Mouse (Mus musculus): Measurements from ENCODE around the gene Cnnm1.

Cnnm1 gene

DNA sequence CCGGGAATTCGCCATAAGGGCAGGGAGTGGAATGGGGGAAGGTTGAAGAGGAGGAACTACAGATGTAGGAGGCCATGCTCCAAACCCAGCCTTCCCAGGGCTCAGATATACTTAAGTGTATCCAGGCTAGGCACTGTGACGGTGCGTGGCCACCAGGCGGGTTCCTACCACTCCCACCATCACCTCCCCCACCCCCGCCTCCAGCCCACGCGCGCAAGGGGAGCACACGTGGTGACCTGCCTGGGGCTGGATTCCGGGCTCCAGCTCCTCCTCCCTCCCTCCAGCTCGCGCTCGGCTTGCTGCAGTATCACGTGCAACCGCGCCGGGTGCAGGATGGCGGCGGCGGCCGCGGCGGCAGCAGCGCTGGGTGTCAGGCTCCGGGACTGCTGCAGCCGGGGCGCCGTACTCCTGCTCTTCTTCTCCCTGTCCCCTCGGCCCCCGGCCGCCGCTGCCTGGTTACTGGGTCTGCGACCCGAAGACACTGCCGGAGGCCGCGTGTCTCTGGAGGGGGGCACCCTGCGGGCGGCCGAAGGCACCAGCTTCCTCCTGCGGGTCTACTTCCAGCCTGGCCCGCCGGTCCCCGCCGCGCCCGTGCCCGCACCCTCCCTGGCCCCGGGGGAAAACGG lies at the start of gene Cnnm1:
Cnnm1 (plus strand) TSS at position 325 of the 626 bp plus-strand sequence.
- DNase-seq (ENCODE audit: low read depth, low spot score), result no peak

DNA sequence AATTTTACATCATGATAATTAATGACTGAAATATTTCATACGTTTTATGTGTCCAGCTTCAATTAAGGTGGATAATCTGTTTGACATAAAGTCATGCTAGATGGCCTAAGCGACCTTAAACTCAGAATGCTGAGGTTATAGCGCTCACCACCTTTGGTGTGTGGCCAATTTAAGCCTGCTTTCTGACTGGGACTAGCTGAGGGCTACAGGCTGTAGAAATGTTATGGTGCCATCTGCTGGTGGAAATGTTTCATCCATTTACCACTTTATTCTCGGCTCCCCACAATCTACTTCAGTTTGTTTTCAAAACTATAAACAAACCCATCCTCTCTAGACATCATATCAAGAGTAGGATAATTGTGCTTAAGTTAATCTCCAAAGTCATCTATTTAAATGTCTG lies 43.9 kb upstream of the Cnnm1 start:
- no peak for DNase-seq (ENCODE audit: low read depth, low spot score)

DNA sequence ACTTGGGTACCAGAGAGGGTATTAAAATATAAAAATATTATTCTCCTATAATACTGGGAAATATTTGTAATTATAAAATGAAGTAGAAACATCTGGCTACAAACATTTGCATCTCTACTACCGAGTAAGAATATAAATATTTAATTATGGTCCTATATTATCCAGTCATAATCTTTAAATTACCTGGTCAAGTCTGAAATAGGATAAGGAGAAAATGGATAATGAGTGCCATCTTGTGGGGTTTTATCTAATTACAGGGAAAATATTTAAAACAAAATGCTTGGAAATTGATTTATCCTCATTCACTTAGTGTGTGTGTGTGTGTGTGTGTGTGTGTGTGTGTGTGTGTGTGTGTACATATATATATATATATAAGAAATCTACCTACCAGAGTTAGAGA lies 33.1 kb upstream of the Cnnm1 start:
- DNase-seq (ENCODE audit: low read depth, low spot score), result no peak

DNA sequence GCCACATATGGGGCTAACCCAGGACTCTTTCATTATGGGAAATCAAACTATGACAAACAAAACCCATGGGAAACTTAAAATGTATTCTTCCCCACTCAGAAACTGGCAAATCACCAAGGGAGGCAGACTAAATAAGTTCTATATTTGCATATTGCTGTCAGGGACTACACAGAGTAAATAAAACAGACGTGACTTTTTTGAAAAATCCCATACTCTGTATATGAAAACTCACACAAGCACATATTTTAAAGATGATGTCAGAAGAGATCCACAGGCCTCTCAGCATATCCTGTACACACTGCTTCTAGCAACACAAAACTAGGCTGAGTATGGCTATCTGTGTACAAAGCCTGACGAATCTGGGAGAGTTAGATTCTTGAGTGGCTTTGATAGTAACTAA lies 24.7 kb upstream of the Cnnm1 start:
- no peak for DNase-seq (ENCODE audit: low read depth, low spot score)

DNA sequence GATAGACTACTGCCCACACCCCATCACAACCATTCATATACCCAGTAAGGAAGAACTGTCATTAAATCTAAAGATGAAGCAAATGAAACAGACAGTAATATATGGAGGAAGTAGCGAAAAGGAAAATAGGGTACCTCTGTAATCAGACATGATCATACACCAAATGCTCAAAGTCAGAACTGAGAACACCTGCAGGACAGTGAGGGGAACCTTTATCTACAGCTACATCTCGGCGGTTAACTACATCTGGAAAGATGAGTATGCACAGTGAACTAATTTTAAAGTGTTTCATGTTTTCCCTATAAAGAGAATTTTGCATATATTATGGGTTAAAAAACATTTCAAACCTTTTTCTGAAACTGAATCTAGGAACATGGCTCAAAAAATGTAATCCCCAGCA lies 19.7 kb upstream of the Cnnm1 start:
- no peak for DNase-seq (ENCODE audit: low read depth, low spot score)

DNA sequence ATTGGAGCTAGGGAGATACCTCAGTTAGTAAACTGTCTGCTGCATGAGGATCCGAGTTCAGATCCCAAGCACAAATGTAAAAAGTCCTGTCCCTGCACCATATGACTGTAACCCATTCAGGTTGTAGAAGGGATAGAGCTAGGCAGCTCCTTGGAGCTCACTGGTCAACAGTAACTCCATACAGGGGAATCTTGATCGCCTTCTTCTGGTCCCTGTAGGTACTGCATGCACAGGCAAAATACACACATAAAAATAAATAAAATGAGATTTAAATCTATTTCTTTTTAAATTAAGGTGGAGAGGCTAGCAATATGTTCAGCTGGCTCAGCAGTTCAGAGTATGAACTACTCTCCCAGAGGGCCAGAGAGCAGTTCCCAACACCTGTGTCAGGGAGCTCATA lies 16.2 kb upstream of the Cnnm1 start:
- no peak for DNase-seq (ENCODE audit: low read depth, low spot score)

DNA sequence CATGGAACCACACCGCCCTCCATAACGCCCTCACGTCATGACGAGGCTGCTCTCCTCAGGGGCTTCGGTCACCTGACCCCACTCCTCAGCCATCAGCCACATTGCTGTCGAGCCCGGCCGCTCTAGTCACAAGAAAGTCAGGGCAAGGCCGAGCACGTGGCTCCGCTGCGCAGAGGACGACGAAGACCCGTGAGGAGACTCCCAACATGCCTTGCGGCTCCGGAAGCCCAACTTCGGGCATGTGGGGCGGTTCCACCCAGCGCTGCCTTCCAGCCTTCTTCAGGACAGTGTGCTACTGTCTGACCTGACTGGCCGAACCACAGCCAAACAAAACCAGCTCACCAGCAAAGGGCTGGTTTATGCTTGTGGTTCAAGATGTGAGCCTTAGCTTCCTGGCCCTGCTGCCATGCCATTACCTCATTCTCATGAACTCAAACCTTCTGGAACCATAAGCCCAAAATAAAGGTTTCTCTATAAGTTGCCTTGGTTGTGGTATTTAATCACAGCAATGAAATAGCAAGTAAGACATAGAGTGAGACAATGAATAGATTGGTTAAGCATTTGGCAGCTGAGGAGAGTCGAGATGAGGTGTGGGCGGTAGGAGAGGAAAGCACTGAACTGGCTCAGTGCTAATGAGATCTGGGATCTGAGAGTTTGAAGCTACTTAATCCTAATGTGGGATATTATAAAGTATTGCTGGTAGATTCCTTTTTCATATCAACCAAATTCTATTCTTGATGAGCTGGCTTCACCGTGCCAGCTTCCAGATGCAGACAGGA lies 12.6 kb upstream of the Cnnm1 start:
- no peak for DNase-seq (ENCODE audit: low read depth, low spot score)

DNA sequence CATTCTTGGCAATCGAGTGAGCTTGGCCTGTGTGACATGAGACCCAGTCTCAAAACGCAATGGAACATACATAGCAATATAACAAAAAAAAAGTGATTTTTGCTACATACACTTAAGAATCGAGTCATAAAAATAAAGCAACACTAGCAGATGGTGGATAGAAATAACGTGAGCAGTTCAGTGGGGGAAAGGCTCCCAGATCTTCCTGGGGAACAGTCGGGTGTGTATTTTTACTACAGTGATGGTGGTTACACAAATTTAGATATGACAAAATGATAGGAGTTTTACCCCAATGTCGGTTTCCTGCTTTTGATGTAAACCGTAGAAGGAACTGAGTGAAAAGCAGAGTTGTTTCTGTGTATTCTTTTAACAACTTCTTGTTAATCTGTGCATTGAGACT lies 990 bp upstream of the Cnnm1 start:
- no peak for DNase-seq (ENCODE audit: low read depth, low spot score)

DNA sequence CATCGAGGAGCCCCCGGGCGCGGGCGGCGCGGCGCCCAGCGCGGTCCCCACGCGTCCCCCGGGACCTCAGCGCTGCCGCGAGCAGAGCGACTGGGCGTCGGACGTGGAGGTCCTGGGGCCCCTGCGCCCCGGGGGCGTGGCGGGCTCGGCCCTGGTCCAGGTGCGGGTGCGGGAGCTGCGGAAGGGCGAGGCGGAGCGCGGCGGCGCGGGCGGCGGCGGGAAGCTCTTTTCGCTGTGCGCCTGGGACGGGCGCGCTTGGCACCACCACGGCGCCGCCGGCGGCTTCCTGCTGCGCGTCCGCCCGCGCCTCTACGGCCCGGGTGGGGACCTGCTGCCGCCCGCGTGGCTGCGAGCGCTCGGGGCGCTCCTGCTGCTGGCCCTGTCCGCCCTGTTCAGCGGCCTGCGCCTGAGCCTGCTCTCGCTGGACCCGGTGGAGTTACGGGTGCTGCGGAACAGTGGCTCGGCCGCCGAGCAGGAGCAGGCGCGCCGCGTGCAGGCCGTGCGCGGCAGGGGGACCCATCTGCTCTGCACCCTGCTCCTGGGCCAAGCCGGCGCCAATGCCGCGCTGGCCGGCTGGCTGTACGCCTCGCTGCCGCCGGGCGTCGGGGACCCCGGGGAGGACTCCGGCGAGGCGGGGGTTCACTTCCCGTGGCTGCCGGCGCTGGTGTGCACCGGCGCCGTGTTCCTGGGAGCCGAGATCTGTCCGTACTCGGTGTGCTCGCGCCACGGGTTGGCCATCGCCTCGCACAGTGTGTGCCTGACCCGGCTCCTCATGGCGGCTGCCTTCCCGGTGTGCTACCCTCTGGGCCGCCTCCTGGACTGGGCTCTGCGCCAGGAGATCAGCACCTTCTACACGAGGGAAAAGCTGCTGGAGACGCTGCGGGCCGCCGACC lies 778 bp downstream of the Cnnm1 start:
- no peak for DNase-seq (ENCODE audit: low read depth, low spot score)

DNA sequence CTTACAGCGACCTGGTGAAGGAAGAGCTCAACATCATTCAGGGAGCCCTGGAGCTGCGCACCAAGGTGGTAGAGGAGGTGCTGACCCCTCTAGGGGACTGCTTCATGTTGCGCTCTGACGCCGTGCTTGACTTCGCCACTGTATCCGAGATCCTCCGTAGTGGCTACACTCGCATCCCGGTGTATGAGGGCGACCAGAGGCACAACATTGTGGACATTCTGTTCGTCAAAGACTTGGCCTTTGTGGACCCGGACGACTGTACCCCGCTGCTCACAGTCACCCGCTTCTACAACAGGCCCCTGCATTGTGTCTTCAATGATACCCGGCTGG lies 1.4 kb downstream of the Cnnm1 start:
- DNase-seq (ENCODE audit: low read depth, low spot score), result no peak

DNA sequence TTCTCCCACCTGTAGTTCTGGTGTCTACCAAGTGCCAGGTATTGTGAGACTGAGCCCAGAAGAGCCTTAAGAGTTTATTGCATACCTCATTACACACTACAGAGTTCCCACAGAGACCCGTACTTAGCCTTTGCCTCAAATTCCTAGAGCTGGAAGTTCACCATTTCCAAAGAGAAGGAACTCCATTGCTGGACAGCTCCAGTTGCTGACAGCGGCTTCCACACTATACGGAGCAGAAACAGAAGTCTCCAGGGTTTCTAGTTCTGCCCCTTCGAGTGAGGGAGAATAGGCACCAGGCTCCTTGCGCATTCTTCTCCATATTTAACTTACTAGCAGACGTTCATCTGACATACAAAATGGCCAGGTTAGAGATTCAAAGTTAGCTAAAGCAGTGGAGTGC lies 2.0 kb downstream of the Cnnm1 start:
- no peak for DNase-seq (ENCODE audit: low read depth, low spot score)

DNA sequence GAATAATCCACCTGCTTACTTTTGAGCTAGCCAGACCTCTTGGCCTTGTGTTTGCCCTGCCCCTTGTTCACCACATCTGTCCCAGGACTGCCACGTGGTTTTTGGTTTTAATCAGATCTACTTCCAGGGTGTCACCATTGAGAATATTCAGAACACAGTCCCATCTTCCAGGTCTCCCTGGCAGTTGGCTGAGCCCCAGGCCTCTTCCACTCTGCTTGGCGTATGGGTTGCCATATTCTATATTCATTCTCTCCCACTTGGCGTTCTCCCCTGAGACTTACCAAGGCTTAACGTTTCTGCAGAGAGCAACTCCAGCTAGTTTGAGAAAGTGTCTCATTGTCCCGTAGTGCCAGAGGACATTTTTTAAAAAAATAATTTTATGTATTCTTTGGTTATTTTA lies 2.7 kb downstream of the Cnnm1 start:
- no peak for DNase-seq (ENCODE audit: low read depth, low spot score)

DNA sequence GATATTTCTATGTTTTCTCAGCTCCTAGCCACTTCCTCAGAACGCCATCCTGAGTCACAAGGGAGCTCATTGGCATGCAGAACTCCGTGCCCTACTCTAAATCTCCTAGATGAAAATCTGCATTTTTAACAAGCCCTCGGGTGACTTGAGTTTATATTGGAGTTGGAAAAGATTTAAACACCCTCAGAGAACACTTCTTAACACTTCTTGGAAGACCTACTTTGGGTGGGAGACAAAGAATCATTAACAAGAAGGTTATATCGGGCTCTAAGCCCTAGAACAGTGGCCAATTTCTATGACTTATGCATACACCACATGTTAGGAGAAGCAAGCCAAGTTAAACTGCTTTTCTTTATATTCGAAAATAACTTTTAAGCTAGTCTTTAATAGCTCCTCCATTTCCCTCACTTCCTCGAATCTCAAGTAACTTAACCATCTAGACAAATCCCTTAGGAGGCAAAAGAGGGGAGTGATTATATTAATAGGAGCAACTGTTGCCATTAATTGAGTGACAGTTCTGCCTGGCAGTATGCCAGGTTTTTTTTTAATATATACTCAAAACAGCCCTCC lies 4.5 kb downstream of the Cnnm1 start:
- DNase-seq (ENCODE audit: low read depth, low spot score), result no peak

DNA sequence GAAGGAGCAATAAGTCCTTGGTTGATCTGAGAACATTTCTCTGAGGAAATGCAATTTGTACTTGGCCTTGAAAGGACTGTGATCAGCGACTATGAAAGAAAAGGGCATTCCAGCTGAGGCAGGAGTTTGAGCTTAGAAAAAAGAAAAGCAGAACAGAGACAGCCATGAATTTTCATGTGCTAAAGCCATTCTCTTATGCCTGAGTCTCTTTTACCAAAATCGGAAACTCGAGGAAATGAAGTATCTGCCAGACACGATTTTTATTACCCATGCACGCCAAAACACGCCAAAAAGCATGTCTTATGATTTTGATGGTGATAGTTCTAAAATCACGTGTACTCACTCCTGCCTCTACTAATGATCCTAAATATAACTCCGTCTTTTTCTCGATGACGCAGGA lies 11.3 kb downstream of the Cnnm1 start:
- no peak for DNase-seq (ENCODE audit: low read depth, low spot score)

DNA sequence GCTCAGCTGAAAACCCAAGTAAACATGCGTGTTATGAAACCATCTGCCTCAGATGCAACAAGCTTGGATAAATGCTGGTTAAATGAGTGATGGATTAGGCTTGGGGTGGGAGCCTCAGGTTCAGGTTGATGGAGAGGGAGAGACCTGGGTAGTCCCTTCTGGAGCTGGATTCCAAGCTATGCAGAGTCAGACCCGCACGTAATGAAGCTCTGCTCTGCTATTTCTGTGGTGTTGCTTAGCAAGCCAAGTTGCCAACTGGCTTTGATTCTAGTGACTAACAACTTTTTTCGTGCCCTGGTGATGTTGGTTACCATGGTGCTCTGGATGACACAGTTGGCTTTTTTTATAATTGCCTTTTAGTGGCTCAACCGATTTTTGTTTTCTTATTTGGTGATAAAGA lies 11.9 kb downstream of the Cnnm1 start:
- DNase-seq (ENCODE audit: low read depth, low spot score), result no peak

DNA sequence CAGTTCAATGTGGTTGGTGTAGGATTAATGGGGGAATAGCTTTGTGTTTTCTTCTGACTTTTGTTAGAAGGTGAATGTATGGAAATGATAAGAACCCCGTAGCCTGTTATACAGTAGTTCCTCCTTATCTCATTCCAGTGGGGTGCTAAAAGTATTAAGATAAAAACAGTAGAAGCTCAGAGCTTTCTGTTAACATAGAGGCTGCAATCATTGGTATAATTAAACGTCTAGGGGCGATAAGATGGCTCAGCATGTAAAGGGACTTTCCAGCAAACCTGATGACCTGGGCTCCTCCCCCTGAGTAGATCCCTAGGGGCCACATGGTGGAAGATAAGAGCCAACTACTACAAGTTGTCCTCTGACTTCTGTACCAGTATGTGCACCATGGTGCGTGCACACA lies 12.8 kb downstream of the Cnnm1 start:
- no peak for DNase-seq (ENCODE audit: low read depth, low spot score)

DNA sequence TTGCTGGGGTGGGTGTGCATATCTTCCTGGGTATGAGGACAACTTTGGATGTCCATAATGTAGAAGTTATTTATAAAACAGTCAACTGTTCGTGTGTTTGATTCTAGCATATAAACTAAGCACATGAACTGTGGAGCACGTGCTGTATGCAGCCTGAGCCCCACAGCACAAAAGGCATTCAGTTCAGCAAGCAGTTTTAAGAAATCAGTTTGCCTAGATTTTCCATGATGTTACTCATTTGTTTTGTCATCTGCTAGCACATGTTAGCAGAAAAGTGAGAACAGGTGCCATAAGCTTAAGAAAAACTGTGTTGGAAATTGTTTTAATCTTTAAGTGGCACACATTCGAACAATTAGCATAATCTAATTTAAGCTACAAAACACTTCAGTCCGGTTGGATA lies 19.7 kb downstream of the Cnnm1 start:
- DNase-seq (ENCODE audit: low read depth, low spot score), result no peak

DNA sequence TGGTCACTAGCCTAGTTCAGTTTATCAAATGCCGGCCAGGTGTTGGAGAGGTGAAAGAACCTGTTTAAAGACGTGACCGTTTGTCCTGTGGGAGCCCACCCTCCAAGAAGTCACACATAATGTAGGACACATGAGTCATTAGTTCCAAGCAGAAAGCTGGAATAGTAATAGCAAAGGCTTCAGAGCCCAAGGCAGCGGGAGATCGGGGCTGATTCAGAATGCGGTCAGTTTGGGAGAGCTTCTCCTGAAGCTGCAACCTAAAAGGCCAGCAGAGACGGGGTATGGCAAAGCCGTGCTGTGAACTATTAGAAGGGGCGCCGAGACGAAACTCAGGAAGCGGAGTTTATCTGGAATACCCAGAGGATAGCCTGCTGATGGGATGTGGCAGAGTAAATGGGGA lies 20.2 kb downstream of the Cnnm1 start:
- DNase-seq (ENCODE audit: low read depth, low spot score), result no peak

DNA sequence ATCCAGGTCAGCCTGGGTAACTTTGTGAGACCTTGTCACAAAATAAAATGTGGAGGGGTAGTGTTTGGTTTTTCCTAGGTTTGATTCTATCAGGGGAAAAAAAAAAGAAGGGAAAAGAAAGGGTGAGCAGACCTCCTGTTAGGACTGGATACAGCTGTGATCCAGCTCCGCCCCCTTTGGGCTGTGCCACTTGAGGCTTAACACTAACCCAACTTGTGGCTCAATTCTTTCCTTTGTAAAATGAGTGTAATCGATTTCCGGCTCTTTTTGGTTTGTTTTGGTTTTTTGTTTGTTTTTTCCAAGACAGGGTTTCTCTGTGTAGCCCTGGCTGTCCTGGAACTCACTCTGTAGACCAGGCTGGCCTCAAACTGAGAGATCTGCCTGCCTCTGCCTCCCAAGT lies 21.9 kb downstream of the Cnnm1 start:
- no peak for DNase-seq (ENCODE audit: low read depth, low spot score)

DNA sequence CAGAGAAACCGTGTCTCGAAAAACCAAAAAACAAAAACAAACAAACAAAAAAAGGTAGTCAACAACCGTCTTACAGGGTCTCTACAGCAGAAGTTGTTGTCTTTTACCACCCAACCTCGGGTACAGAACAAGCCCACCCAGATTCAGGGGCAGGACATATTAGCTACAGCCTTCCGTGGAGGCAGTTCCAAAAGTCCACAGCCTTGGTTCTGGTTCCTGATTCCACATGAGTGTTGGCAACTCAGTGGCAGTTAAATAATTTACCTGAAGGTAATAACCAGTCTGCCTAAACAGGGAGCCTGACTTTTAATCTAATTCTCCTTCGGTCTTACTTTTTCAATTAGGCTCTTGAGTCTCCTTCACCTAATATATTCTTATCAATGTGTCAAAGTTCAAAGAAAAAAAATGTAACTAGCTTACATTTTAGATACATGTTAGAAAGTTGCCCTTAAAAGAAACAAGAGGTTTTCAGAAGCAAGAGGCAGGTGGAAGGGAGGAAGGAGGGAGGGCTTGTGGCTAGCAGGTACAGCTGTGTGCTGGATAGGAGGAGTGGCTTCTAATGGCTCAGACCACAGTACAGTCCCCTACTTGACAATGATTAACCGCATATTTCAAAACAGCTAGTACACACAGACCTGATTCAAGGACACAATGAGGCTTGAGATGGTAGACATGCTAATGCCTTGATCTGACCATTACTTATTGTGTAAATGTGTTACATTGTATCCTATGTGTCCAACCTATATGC lies 23.5 kb downstream of the Cnnm1 start:
- no peak for DNase-seq (ENCODE audit: low read depth, low spot score)

DNA sequence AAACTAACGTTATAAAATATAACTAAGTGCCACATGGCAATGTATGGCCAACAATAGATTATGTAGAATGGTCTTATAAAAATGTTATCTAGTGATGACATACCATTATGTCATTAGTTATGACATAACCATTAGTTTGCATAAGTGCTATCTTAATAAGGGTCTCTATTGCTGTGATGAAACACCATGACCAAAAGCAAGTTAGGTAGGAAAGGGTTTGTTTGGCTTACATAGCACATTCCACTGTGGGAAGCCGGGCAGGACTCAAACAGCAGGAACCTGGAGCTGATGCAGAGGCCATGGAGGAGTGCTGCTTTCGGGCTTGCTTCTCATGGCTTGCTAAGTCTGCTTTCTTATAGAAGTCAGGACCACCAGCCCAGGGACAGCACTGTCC lies 24.1 kb downstream of the Cnnm1 start:
- DNase-seq (ENCODE audit: low read depth, low spot score), result no peak

DNA sequence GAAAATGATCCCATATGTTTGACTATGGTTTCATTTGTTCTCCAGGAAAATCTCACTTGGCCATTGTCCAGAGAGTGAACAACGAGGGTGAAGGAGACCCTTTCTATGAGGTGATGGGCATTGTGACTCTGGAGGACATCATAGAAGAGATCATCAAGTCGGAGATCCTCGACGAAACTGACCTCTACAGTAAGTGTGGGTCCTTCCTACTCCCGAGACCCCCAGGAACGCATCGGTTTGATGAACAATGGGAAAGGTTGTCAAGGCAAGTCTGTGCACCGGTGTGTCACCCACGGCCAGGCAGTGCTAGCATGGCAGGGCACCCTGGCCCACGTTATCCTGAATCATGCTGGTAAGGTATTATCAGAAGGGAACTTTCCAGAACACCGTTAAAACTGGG lies 24.8 kb downstream of the Cnnm1 start:
- no peak for DNase-seq (ENCODE audit: low read depth, low spot score)

Data from c-Kit-negative CD71-positive TER-119-positive erythroid progenitor cells, embryonic 14.5 days (primary cell).